Mouse (Mus musculus) telencephalon, adult 2 months (tissue): ENCODE results near the gene Art5.

Source experiments
- DNase-seq: peaks from one replicate; pipeline ENCODE4 v3.0.0-alpha.2; 2011; ENCODE audit warnings: low read depth, low spot score

The Art5 gene

DNA sequence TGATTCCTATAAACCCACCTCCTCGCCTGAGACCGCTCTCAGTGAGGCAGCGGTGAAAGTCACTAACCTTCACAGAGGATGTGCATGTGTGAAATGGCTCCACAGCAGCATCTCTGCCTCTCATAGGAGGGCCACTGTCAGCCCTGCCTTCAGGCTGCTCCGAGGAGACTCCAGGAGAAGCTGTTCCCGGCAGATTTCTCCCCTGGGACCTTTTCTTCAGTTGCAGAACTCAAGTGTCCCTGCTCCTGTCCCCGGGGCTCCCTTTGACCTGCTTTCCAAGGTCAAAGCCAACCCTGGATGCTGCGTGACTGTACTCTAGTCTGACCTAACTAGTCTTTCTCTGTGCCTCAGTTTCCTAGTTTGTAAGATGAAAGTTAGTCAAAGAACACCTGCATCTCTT, at the start of gene Art5:
Gene Art5 (minus strand): TSS at position 319 of the 400 bp plus-strand sequence.
- no peak for DNase-seq

GRCm38 (mm10) chr7:102153691-102154090, 44.4 kb upstream of the Art5 start:
- DNase-seq = no peak

- DNase-seq = no peak
These were observed 28.6 kb upstream of the Art5 start for GRCm38 (mm10) chr7:102137898-102138297.

- DNase-seq = no peak
These were observed 28.2 kb upstream of the Art5 start for GRCm38 (mm10) chr7:102137464-102137863.

- DNase-seq = no peak
These were observed 23.1 kb upstream of the Art5 start for GRCm38 (mm10) chr7:102132395-102132794.

DNA sequence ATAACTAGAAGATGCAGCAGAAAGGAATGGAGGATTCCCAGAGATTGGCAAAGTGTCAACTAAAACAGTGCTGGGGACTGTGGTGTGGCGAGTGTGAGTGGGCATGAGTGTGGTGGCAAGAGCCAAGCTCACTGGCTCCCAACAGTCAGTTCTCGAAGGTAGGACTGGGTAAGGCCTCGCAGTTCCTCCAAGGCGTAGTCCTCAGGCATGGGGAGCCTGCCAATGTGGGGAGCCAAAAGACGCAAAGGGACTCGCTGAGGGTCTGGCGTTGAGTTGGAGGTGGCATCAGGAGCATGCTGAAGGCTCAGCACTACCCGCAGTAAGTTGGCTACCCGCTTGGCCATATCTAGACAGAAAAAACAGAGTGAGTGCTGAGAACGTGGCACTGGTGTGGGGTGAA, 11.0 kb upstream of the Art5 start:
- DNase-seq = no peak

DNA sequence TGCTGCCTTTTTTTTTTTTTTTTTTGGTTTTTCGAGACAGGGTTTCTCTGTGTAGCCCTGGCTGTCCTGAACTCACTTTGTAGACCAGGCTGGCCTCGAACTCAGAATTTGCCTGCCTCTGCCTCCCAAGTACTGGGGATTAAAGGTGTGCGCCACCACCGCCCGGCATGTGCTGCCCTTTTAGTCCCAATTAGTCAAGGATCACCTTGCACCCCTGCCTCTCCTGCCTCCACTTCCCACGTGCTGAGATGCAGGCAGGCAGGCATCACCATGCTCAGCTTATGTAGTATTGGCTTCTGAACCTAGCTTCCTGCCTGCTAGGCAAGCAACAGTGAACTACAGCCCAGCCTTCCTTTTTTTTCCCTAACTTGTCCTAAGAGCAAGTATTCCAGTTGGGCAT, 8.1 kb upstream of the Art5 start:
- DNase-seq = no peak

DNA sequence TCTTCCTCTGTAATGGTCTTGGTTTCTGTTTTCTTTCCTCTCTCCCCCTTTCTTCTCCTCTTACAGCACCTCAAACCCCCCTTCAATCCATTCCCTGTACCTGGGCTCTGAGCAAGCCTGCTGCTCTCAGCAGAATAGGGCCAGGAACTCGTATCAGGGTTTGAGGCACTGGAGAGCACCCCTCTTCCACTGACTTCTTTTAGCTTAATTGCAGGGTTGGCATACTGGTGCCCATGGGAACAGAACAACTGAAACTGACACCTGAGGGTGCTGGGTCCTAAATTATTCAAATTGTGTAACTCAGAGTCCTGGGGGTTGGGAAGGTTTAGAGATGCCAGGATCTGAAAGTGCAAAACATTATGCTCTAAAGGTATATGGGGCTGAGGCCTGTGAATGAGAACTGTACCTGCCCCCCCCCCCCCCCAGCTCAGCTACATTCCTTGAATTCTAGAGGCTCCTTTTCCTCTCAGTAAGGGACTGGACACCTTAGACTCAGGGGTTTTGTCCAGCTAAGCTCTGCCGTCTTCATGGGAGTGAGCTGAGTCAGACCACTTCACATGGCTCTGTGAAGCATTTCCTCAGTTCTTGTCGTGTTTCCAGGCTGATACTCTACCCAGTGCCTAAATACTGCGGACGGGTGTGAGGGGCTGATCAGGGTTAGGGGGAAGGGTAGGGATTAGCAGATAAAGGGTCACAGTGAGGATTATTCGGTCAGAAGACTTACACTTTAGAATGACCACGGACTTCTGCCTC, 7.5 kb upstream of the Art5 start, which contains the start of gene Chrna10:
Gene Chrna10 (minus strand): TSS at position 250 of the 753 bp plus-strand sequence.
- DNase-seq = no peak

DNA sequence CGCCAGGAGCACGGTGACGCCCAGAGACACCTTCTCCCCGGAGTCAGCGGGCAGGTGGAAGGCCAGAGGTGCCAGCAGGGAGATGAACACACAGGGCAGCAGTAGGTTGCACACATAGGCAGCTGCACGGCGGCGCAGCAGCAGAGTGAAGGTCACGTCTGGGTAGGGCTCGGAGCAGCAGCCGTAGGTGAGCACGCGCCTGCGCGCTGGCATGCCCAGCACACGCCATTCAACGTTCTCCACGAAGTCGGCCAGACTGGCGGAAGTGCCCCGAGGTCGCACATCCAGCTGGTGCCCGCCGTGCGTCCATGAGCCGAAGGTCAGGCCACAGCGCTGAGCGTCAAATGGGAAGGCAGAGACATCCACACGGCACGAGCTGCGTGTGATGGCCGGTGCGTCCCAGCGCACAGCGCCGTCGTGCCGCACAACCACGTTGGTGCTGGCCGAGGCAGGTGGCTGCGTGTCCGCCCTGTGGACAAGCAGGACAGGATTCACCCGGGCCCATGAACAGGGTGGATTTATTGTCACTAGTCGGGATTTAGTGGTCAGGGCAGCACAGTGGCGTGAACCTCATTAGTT, 4.0 kb upstream of the Art5 start:
- DNase-seq = no peak

GRCm38 (mm10) chr7:102109746-102110145, 457 bp upstream of the Art5 start:
- DNase-seq = no peak

GRCm38 (mm10) chr7:102108206-102108605, 1.1 kb downstream of the Art5 start:
- no peak for DNase-seq

GRCm38 (mm10) chr7:102106700-102107141, 2.6 kb downstream of the Art5 start:
- no peak for DNase-seq

GRCm38 (mm10) chr7:102104126-102104525, 5.2 kb downstream of the Art5 start:
- no peak for DNase-seq

DNA sequence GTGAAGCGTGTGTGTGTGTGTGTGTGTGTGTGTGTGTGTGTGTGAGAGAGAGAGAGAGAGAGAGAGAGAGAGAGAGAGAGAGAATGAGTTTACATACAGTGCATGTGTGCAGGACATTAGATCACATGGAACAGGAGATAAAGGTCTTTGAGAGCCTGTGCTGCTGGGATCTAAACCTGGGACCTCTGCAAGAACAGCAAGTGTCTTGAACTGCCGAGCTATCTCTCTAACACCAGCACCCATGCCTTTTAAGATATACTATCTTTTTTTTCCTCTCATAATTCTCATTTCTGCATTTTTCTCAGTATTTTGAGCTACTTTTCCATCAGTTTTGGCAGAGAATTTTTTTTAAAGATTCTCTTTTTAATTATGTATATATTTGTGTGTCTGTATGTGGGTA, 5.7 kb downstream of the Art5 start:
- DNase-seq = no peak

DNA sequence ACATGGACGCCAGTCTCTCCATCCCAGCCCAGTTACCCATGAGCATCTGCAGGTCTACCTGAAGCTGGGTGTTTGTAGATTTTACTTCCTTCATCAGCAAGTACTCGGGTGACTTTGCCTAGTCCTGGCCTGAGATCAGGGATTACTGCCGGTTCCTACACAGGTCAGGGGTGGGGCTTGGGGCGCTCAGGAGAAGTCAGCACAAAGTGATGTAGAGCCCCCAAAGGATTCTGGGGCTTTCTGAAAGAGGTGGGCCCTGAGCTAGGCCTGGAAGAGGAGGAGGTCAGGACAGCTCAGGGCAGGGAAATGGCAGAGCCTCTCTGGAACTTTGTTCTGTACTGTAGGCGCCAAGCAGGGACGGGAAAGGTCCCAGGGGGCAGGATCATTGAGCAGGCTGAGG, 6.6 kb downstream of the Art5 start:
- DNase-seq = no peak

- DNase-seq = no peak
These were observed 7.0 kb downstream of the Art5 start for GRCm38 (mm10) chr7:102102241-102102640.

- no peak for DNase-seq
These were observed 7.8 kb downstream of the Art5 start, which contains the start of gene Art1 for GRCm38 (mm10) chr7:102101487-102101886. Art1 (plus strand) TSS chr7:102101743.

GRCm38 (mm10) chr7:102100868-102101267, 8.4 kb downstream of the Art5 start:
- DNase-seq = no peak

- no peak for DNase-seq
These were observed 9.3 kb downstream of the Art5 start for GRCm38 (mm10) chr7:102099760-102100661.

- DNase-seq = no peak
These were observed 22.0 kb downstream of the Art5 start for GRCm38 (mm10) chr7:102087336-102087735.

DNA sequence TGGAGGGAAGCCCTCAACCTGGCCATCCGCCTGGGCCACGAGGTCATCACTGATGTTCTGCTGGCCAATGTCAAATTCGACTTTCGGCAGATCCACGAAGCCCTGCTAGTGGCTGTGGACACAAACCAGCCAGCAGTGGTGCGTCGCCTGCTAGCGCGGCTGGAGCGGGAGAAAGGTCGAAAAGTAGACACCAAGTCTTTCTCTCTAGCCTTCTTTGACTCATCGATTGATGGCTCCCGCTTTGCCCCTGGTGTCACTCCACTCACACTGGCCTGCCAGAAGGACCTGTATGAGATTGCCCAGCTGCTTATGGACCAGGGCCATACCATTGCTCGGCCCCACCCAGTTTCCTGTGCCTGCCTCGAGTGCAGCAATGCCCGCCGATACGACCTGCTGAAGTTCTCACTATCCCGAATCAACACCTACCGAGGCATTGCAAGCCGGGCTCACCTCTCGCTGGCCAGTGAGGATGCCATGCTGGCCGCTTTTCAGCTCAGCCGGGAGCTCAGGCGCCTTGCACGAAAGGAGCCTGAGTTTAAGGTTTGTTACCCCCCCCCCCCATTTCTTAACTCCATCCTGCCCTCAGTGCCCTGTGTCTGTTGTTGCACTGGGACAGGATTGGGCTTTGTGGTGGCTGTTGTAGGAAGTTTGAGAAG, 25.1 kb downstream of the Art5 start:
- DNase-seq = no peak

DNA sequence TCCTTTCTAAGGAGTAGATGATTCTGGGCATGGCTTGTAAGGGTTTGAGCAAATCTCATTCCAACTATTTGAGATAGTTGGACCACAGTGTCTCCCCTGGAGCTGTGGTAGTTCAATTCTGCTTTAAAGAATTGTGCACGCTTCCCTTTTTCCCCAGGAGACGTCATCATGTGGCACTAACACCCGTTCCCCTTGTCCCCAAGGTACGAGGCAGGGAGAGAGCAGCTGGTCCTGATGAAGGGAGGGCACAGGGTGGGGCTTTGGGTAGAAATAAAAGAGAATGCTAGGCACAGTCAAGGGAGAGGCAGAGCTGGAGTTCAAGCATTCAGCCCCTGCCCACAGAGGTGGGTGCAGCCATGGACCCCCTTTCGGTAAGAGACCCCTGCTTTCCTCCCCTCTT, 26.5 kb downstream of the Art5 start, which contains the start of gene Trpc2:
Gene Trpc2 (plus strand): TSS at position 301 of the 400 bp plus-strand sequence.
- DNase-seq = no peak
